Mouse (Mus musculus) urinary bladder, postnatal 36 days (tissue): ENCODE results near the gene Zfp563.
A peak's percentile ranks its signal among the peaks of the same experiment; 100 is the strongest.

Experiments used
- DNase-seq, 2 experiments: peaks; one replicate each; pipeline ENCODE4 v3.0.0; 2022; ENCODE audit warnings: low spot score in 2 of 2, mixed read lengths in 1 of 2

Gene Zfp563

DNA sequence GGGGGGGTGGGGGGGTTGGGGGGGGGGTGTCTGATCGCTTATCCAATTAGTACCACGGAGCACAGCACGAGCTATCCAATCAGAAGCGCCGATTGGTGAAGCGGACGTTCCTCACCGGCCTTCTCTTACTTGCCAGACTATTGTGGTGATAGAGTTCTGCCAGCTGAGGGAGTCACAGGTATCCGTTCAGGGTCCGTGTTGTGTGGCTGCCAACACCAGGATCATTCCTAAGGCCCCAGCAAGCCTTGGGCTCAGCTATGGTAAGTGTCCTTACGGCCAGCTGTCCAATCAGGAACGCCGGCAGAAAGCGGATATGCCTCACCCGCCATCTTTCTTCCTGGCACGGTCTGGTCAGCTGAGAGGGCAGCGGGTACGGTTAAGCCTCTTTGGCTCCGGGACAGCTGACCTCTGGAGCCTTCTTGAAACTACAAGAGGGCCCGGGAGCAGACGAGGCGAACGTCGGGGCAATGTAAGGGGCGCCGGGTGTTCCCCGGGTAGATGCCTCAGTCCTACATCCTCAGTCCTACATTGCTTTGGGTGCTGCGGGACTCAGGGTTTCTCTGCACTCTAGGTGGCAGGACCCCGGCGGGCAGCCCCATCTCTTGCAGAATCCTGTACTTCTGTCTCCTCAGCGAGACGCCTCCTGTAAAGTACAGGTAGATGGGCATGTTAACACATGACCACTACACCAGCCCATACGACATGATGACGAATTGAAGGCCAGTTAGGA, at the start of gene Zfp563:
Gene Zfp563 (plus strand): TSS at position 91 of the 730 bp plus-strand sequence.
- peak; percentile 93 to 94 for DNase-seq

DNA sequence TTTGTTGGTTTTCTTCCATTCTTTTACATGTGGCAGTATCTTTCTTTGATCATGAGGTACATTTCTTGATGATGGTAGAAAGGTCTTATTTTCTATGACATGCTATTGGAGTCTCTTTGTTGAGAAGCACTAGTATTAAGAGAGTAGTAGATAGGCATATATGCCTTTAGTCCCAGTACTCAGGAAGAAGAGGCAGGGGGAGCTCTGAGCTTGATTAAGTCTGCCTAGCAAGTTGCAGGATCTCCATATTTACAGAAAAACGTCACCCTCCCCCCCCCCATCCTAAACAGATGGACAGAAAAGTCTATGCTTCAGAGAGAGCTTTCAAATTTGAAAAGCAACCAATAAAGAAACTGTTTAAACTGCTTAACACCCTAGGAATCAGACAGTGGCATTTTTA, 30.3 kb upstream of the Zfp563 start:
- no peak for DNase-seq

- DNase-seq: no peak
Observed at GRCm38 (mm10) chr17:33063001-33063400, 26.1 kb upstream of the Zfp563 start.

DNA sequence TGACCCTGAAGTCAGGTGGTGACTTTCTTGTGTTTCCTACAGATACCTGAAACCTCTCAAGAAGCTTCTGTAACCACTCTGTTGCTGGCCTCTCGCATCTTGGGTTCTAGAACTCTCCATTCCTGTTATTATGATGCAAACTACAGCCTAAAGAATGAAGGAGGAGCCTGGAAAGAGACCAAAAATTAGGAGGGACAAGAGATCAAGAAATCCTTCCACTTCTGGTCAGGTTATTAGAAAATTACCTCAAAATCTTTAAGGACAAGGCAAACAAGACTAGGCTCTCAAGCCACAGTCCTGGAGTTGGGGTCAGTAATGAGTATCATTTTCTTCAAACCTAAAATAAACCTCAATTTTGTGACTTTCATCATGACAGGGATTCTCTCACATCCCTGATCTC, 21.2 kb upstream of the Zfp563 start, which contains the start of gene 4921501E09Rik:
Gene 4921501E09Rik (minus strand): TSS at position 101 of the 400 bp plus-strand sequence.
- DNase-seq: no peak

GRCm38 (mm10) chr17:33091630-33092029, 2.5 kb downstream of the Zfp563 start:
- DNase-seq: no peak

GRCm38 (mm10) chr17:33092391-33093193, 3.5 kb downstream of the Zfp563 start:
- DNase-seq: peak; percentile 73 to 77

DNA sequence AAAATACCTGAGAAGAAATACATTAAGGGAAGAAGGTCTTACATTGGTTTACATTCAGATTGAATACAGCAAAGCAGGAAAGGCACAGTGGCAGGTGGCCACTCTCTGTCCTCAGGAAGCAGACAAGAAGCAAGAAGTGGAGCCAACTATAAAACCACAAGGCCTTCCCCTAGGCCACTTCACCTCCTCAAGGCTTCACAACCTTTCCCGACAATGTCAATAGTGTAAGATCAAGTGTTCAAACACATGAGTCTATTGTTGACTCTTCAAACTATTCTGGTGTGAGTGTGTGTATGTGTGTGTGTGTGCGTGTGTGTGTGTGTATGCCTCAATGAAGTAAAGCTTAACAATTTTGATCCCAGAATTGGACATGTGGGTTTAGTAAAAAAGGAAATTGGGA, 8.3 kb downstream of the Zfp563 start:
- no peak for DNase-seq

GRCm38 (mm10) chr17:33124546-33124945, 35.4 kb downstream of the Zfp563 start:
- DNase-seq: no peak

DNA sequence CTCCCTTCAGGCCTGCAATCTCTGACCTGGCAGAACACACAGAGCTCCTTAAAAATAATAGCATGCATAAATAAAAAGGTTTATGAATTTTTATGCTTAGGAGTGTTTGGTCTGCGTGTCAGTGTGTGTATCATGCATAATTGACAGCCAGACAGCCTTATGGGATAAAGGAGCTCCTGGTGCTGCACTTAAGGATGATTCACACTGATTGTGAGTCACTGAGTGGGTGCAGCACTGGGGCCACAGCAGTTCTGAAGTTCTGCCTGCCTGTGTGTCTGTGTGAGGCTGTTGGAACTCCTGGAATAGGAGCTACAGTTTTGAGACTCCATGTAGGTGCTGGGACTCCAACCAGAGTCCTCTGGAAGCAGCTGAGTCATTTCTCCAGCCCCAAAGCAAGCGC, 37.1 kb downstream of the Zfp563 start:
- no peak for DNase-seq

- DNase-seq: no peak
Observed at GRCm38 (mm10) chr17:33139261-33139820, 50.2 kb downstream of the Zfp563 start, which contains the start of gene Morc2b. Gene Morc2b, minus strand, starts transcription at chr17:33139683.
